Mouse (Mus musculus) bone marrow macrophage, adult 2 months (primary cell): Measurements from ENCODE around the gene Ddx58. TPM values are rescaled to one million over a fixed set of nuclear protein-coding genes. Genes with fewer than 3 reads are reported as not detected.

Experiments used
- H3K27ac ChIP-seq: 2 replicates; pipeline ENCODE4 v1.5.1; 2012; ENCODE audit warnings: low read depth, low read length; ENCODE audit not compliant: insufficient read depth
- H3K4me1 ChIP-seq: 2 replicates; pipeline ENCODE4 v1.6.1; 2012; ENCODE audit warnings: low read length; ENCODE audit not compliant: control insufficient read depth, insufficient read depth
- H3K4me3 ChIP-seq: 2 replicates; pipeline ENCODE4 v1.5.1; 2012; ENCODE audit warnings: mild to moderate bottlenecking, low read length, moderate library complexity; ENCODE audit not compliant: insufficient read depth
- CTCF ChIP-seq: IDR thresholded peaks from 2 replicates; pipeline ENCODE4 v1.5.1; 2012; ENCODE audit warnings: low read depth, mild to moderate bottlenecking, low read length, moderate library complexity
- POLR2A ChIP-seq: IDR thresholded peaks from 2 replicates; pipeline ENCODE4 v1.6.1; 2012; ENCODE audit warnings: mild to moderate bottlenecking, low read depth, low read length, borderline replicate concordance
- polyA plus RNA-seq: library from polyadenylated mRNA; stranded (reverse); fragments of >200 nt; gene quantifications from 2 replicates; pipeline ENCODE4 v1.2.4, GENCODE M21; 2012; ENCODE audit not compliant: missing spikeins, insufficient read depth, insufficient read length

Gene Ddx58
- polyA plus RNA-seq, 1 experiment = 91.2 TPM

DNA sequence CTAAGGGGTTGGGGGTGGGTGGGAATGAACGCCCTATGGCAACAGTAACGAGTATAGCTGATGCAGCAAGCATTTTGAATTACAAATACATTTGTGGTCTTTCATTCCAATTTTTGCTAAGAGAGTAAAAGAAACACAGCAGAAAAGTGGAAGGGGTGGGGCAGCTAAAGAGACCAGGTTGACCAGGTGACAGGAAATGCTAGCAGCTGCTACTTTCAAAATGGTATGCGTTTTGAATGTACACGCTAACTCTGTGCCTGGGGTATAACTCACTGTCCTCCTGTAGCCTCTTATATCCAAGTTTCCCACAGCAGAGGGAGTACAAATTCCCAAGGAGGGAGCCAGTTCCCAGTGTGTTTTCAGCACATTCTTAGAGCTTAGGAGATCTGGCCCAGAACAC, 2.8 kb downstream of the Ddx58 start:
- TF ChIP-seq POLR2A = no peak
- no peak for TF ChIP-seq CTCF
- H3K27ac ChIP-seq = no peak overlapping the region
- H3K4me3 ChIP-seq = no peak overlapping the region
- H3K4me1 ChIP-seq = peaks cover 16% of the 10 kb centered on the region

- Histone ChIP-seq H3K27ac (no peak overlapping the region), H3K4me3 (no peak overlapping the region), H3K4me1 (peaks cover 13% of the 10 kb centered on the region)
- no peak for TF ChIP-seq POLR2A
- no peak for TF ChIP-seq CTCF
Measured at GRCm38 (mm10) chr4:40234256-40234655, 5.4 kb downstream of the Ddx58 start.

DNA sequence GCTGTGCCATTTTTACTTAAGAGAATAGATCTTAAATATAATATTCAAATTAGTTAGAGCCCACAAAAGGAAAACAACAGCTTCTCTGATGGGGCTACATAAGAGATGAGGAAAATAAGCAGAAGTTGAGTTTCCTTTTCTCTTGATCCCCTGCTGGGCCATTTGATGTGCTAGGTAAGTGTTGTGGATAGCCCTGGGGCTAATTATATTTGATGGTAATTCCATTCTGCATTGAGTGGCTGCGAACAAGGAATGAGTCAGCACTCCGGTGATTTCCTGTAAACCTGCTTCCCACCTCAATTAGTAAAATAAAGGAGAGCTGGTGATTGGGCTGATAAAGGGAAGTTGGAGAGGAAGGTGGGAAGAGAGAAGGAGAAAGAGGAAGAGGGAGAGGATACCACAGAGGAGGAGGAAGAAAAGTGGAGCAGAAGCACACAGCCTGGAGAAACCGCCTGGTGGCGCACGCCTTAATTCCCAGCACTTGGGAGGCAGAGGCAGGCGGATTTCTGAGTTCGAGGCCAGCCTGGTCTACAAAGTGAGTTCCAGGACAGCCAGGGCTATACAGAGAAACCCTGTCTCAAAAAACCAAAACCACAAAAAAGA, 6.5 kb downstream of the Ddx58 start:
- no peak for TF ChIP-seq POLR2A
- TF ChIP-seq CTCF = no peak
- peaks cover 9% of the 10 kb centered on the region for H3K4me1 ChIP-seq
- no peak overlapping the region for H3K4me3 ChIP-seq
- no peak overlapping the region for H3K27ac ChIP-seq

DNA sequence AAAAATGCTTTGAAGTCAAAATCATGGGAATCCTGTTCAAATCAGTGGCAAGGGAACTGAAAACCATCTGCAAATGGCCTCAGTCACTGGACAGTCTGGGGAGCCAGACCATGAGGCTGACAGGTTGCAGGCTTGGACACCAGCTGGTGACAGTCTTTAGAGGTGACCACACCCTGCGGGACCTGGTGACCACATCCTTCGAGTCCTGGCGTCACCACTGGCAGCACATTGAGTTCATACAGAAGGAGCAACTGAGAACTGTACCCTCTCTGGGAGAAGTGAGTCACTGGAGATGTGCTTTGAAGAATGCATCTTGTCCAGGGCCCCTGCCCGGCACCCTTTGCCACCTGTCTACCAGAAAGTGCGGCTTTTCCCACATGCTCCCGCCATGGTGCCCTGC, 9.9 kb downstream of the Ddx58 start:
- Histone ChIP-seq H3K4me3 (no peak overlapping the region), H3K4me1 (peaks cover 5% of the 10 kb centered on the region; the same call in 1 of the 2 replicates), H3K27ac (no peak overlapping the region)
- TF ChIP-seq CTCF = no peak
- no peak for TF ChIP-seq POLR2A

- no peak for TF ChIP-seq POLR2A
- TF ChIP-seq CTCF = no peak
- Histone ChIP-seq H3K4me3 (no peak overlapping the region), H3K4me1 (no peaks in the 10 kb centered on the region)
Measured at GRCm38 (mm10) chr4:40227886-40228285, 11.7 kb downstream of the Ddx58 start.

GRCm38 (mm10) chr4:40227131-40227530, 12.5 kb downstream of the Ddx58 start:
- H3K27ac ChIP-seq = no peak overlapping the region
- no peaks in the 10 kb centered on the region for H3K4me1 ChIP-seq
- no peak overlapping the region for H3K4me3 ChIP-seq
- TF ChIP-seq POLR2A (no peak), CTCF (no peak)

More at GRCm38 (mm10) chr4:40227886-40228285, 11.7 kb downstream of the Ddx58 start:
- H3K27ac ChIP-seq = no peak overlapping the region

- Histone ChIP-seq H3K27ac (no peak overlapping the region), H3K4me1 (no peaks in the 10 kb centered on the region), H3K4me3 (no peak overlapping the region)
- TF ChIP-seq CTCF = no peak
- no peak for TF ChIP-seq POLR2A
Measured at GRCm38 (mm10) chr4:40226095-40226494, 13.5 kb downstream of the Ddx58 start.

- Histone ChIP-seq H3K4me1 (no peaks in the 10 kb centered on the region), H3K27ac (no peak overlapping the region), H3K4me3 (no peak overlapping the region)
- TF ChIP-seq CTCF (no peak), POLR2A (no peak)
Measured at GRCm38 (mm10) chr4:40221876-40222585, 17.6 kb downstream of the Ddx58 start.

GRCm38 (mm10) chr4:40221004-40221760, 18.4 kb downstream of the Ddx58 start:
- no peaks in the 10 kb centered on the region for H3K4me1 ChIP-seq
- H3K27ac ChIP-seq = no peak overlapping the region
- no peak overlapping the region for H3K4me3 ChIP-seq
- TF ChIP-seq POLR2A (no peak), CTCF (no peak)

- no peak for TF ChIP-seq POLR2A
- TF ChIP-seq CTCF = no peak
- Histone ChIP-seq H3K27ac (no peak overlapping the region), H3K4me1 (no peaks in the 10 kb centered on the region), H3K4me3 (no peak overlapping the region)
Measured at GRCm38 (mm10) chr4:40220437-40220836, 19.2 kb downstream of the Ddx58 start.
